In the genomic region with DNA sequence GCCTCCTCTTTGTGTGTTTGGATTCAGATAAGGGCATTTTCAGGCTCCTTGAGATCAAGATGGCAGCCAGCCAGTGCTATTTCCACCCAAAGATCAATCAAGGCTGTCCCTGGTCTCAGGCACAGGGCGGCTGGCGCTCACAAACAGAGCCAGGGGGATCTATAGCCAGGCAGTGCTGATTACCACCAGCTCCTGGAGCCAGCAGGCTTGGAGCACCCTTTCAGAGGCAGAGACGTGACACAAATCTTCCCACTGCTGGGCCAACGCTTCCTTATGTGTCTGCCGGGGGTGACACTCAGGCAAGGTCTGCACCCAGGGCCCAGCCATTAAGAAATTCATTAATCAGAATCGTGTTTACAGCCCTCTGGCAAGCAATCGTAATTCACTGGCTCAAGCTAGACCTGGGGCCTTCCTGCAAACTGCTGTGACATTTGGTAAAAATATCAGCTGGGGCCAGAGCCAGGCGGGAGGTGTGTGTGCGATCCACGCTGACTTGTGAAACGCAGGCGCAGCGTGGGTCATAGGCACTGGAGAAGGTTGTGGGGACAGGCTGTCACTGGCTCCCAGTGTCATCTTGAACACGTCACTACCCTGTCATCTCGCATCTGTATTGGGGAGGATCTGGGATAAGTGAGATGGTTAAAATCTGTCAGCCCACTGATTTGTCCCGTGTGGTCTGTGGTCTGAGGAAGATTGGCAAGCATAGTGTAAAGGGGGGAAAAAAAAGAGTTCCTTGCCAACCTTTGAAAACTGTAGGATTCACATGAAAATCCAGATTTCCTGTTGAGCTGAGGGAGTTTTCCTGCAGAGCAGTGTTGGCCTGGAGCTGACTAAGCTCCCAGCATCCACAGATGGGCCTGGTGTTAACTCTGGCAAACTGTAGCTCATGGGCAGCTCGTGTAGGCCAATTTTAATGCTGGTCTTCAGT, we compare ENCODE assay signal across 9 mouse cellular contexts. TPM values are rescaled to one million over a fixed set of nuclear protein-coding genes. Genes with fewer than 3 reads are reported as not detected.
A peak's percentile ranks its signal among the peaks of the same experiment; 100 is the strongest.
DNase-seq lines count a peak whose midpoint lies in the region; ATAC-seq and TF ChIP-seq lines count a peak whose summit lies in the region.
"Had no signal": no experiment of that assay in that cellular context is flagged by ENCODE, and none has a peak within 500 bp of the region (broad histone marks: within the 10 kb centered on the region; RNA-seq: fewer than 3 reads in every experiment).

No protein-coding gene starts in this region.

- no peak for ATAC-seq in intestine, embryonic 14.5 days (replicated peaks; ENCODE audit: low FRiP score, low TSS enrichment, low read depth)
- ATAC-seq in intestine, postnatal 0 days: no peak
- ATAC-seq in forebrain, embryonic 15.5 days (replicated peaks): peak; percentile 58
- no peak for ATAC-seq in hindbrain, embryonic 12.5 days (ENCODE audit: low FRiP score)
- ATAC-seq in limb, embryonic 15.5 days (ENCODE audit: insufficient number of reproducible peaks, low FRiP score, low TSS enrichment, low read depth): peak; percentile 77
- peak; percentile 43; the same call in 1 of the 2 replicates for ATAC-seq in stomach, embryonic 14.5 days (ENCODE audit: insufficient number of reproducible peaks, insufficient read depth, low FRiP score, low read depth)

- H3K9me3 ChIP-seq in intestine, embryonic 14.5 days (ENCODE audit: control insufficient read depth, low read length): no peaks in the 10 kb centered on the region
- no peaks in the 10 kb centered on the region for H3K9me3 ChIP-seq in intestine, postnatal 0 days (ENCODE audit: control insufficient read depth)
- H3K9me3 ChIP-seq in forebrain, embryonic 15.5 days: no peaks in the 10 kb centered on the region
- H3K9me3 ChIP-seq in hindbrain, embryonic 12.5 days (replicated peaks): no peaks in the 10 kb centered on the region
- no peaks in the 10 kb centered on the region for H3K9me3 ChIP-seq in limb, embryonic 15.5 days
- no peaks in the 10 kb centered on the region for H3K9me3 ChIP-seq in stomach, embryonic 14.5 days (ENCODE audit: control insufficient read depth, low read depth, low read length)

- no peaks in the 10 kb centered on the region for H3K27me3 ChIP-seq in intestine, embryonic 14.5 days (replicated peaks; ENCODE audit: control insufficient read depth, insufficient read depth, low read length)
- H3K27me3 ChIP-seq in intestine, postnatal 0 days (replicated peaks; ENCODE audit: control insufficient read depth, insufficient read depth, low read length): peaks cover 7% of the 10 kb centered on the region; the same call in 1 of the 2 replicates
- H3K27me3 ChIP-seq in forebrain, embryonic 15.5 days: 0 out of 2 replicates have a peak, but pooled peaks cover 4% of the 10 kb centered on the region
- peaks cover 22% of the 10 kb centered on the region for H3K27me3 ChIP-seq in hindbrain, embryonic 12.5 days
- H3K27me3 ChIP-seq in limb, embryonic 15.5 days: peaks cover 8% of the 10 kb centered on the region
- H3K27me3 ChIP-seq in stomach, embryonic 14.5 days (ENCODE audit: control insufficient read depth, insufficient read depth, low read length): no peaks in the 10 kb centered on the region

- no peak overlapping the region for H3K9ac ChIP-seq in intestine, embryonic 14.5 days (ENCODE audit: low read length)
- no peak overlapping the region for H3K9ac ChIP-seq in intestine, postnatal 0 days (ENCODE audit: low read depth, low read length)
- H3K9ac ChIP-seq in forebrain, embryonic 15.5 days (replicated peaks): no peak overlapping the region
- no peak overlapping the region for H3K9ac ChIP-seq in hindbrain, embryonic 12.5 days
- H3K9ac ChIP-seq in limb, embryonic 15.5 days: no peak overlapping the region
- no peak overlapping the region for H3K9ac ChIP-seq in stomach, embryonic 14.5 days (replicated peaks; ENCODE audit: low read depth, low read length)

- peak overlapping the region; percentile 9 for H3K27ac ChIP-seq in intestine, embryonic 14.5 days (ENCODE audit: low read depth)
- H3K27ac ChIP-seq in intestine, postnatal 0 days (ENCODE audit: low read depth, low read length): no peak overlapping the region
- peak overlapping the region; percentile 38 for H3K27ac ChIP-seq in forebrain, embryonic 15.5 days (replicated peaks)
- peak overlapping the region; percentile 64 for H3K27ac ChIP-seq in hindbrain, embryonic 12.5 days
- peak overlapping the region; percentile 82 for H3K27ac ChIP-seq in limb, embryonic 15.5 days
- H3K27ac ChIP-seq in stomach, embryonic 14.5 days (ENCODE audit: low read length): peak overlapping the region; percentile 81

- no peak for DNase-seq in intestine, embryonic 14.5 days (ENCODE audit: low spot score)
- no peak for DNase-seq in thymus, postnatal 0 days (ENCODE audit: low spot score)
- no peak for DNase-seq in right cerebral cortex, postnatal 4 days

- no peak for TF ChIP-seq CTCF in intestine, postnatal 0 days (IDR thresholded peaks at IDR 0.05; ENCODE audit: low read depth)

- WGBS in intestine, embryonic 14.5 days: 26% methylated on average over 17 of the region's 17 CpGs
- WGBS in intestine, postnatal 0 days: 52% methylated on average over 17 of the region's 17 CpGs
- 33% methylated on average over 17 of the region's 17 CpGs for WGBS in forebrain, embryonic 15.5 days
- 48% methylated on average over 17 of the region's 17 CpGs for WGBS in hindbrain, embryonic 12.5 days
- WGBS in limb, embryonic 15.5 days: 26% methylated on average over 17 of the region's 17 CpGs
- 24% methylated on average over 17 of the region's 17 CpGs for WGBS in stomach, embryonic 14.5 days

- H3K4me1 ChIP-seq in intestine, embryonic 14.5 days (replicated peaks; ENCODE audit: control insufficient read depth, insufficient read depth, low read length): peaks cover 32% of the 10 kb centered on the region
- no peaks in the 10 kb centered on the region for H3K4me1 ChIP-seq in intestine, postnatal 0 days (replicated peaks; ENCODE audit: control insufficient read depth, insufficient read depth, low read length)
- H3K4me1 ChIP-seq in forebrain, embryonic 15.5 days: peaks cover 37% of the 10 kb centered on the region
- H3K4me1 ChIP-seq in hindbrain, embryonic 12.5 days: peaks cover 61% of the 10 kb centered on the region
- H3K4me1 ChIP-seq in limb, embryonic 15.5 days: peaks cover 62% of the 10 kb centered on the region
- H3K4me1 ChIP-seq in stomach, embryonic 14.5 days (ENCODE audit: control insufficient read depth, insufficient read depth, low read length): peaks cover 27% of the 10 kb centered on the region

- H3K36me3 ChIP-seq in intestine, embryonic 14.5 days (ENCODE audit: control insufficient read depth, insufficient read depth, low read length): no peaks in the 10 kb centered on the region
- no peaks in the 10 kb centered on the region for H3K36me3 ChIP-seq in intestine, postnatal 0 days (ENCODE audit: control insufficient read depth, insufficient read depth)
- H3K36me3 ChIP-seq in forebrain, embryonic 15.5 days: no peaks in the 10 kb centered on the region
- no peaks in the 10 kb centered on the region for H3K36me3 ChIP-seq in hindbrain, embryonic 12.5 days
- H3K36me3 ChIP-seq in limb, embryonic 15.5 days: no peaks in the 10 kb centered on the region
- H3K36me3 ChIP-seq in stomach, embryonic 14.5 days (ENCODE audit: control insufficient read depth, insufficient read depth, low read length): no peaks in the 10 kb centered on the region

- no peak overlapping the region for H3K4me3 ChIP-seq in intestine, embryonic 14.5 days (ENCODE audit: low read depth, low read length)
- no peak overlapping the region for H3K4me3 ChIP-seq in intestine, postnatal 0 days (ENCODE audit: low read depth, low read length)
- no peak overlapping the region for H3K4me3 ChIP-seq in forebrain, embryonic 15.5 days
- H3K4me3 ChIP-seq in hindbrain, embryonic 12.5 days: no peak overlapping the region
- no peak overlapping the region for H3K4me3 ChIP-seq in limb, embryonic 15.5 days
- no peak overlapping the region for H3K4me3 ChIP-seq in stomach, embryonic 14.5 days (ENCODE audit: low read depth, low read length)
- H3K4me3 ChIP-seq: myocyte had no signal

- no peak overlapping the region for H3K4me2 ChIP-seq in intestine, embryonic 14.5 days (ENCODE audit: low read length)
- H3K4me2 ChIP-seq in intestine, postnatal 0 days (replicated peaks; ENCODE audit: low read depth): no peak overlapping the region
- no peak overlapping the region for H3K4me2 ChIP-seq in forebrain, embryonic 15.5 days (replicated peaks)
- H3K4me2 ChIP-seq in hindbrain, embryonic 12.5 days (replicated peaks): no peak overlapping the region
- H3K4me2 ChIP-seq in limb, embryonic 15.5 days: 0 out of 2 replicates have a peak overlapping the region, but pooled peaks have one; percentile 8
- no peak overlapping the region for H3K4me2 ChIP-seq in stomach, embryonic 14.5 days (replicated peaks; ENCODE audit: low read depth, low read length)

RNA-seq across cellular contexts. Expression of gene Tle3, which starts 56.5 kb away (rescaled TPM):
- polyA plus RNA-seq in intestine, embryonic 14.5 days (2014; fragmentation: Nextera tagmentation; extraction: Ambion mirVana): 23.3 and 25.0 TPM in 2 replicates
- 24.3 and 28.6 TPM in 2 replicates for polyA plus RNA-seq in intestine, postnatal 0 days (2015; fragmentation: Nextera tagmentation; extraction: Ambion mirVana)
- polyA plus RNA-seq in forebrain, embryonic 15.5 days (2015; fragmentation: Nextera tagmentation; extraction: Ambion mirVana): 39.9 and 40.9 TPM in 2 replicates
- 56.3 and 59.9 TPM in 2 replicates for polyA plus RNA-seq in hindbrain, embryonic 12.5 days (2016; fragmentation: Nextera tagmentation; extraction: Ambion mirVana)
- polyA plus RNA-seq in limb, embryonic 15.5 days (2015; fragmentation: Nextera tagmentation; extraction: Ambion mirVana): 38.0 and 42.9 TPM in 2 replicates
- 31.9 and 32.3 TPM in 2 replicates for polyA plus RNA-seq in stomach, embryonic 14.5 days (2014; fragmentation: Nextera tagmentation; extraction: Ambion mirVana)
- polyA plus RNA-seq in thymus, postnatal 0 days (2015; fragmentation: Nextera tagmentation; extraction: Ambion mirVana): 40.3 and 42.6 TPM in 2 replicates

Comparison
In these comparisons a context has a peak if more than half of its experiments do, and no peak if none do; other contexts are left out.
1. ATAC-seq: peak in forebrain, embryonic 15.5 days (single experiment), limb, embryonic 15.5 days (single experiment) and stomach, embryonic 14.5 days (single experiment); none in intestine, embryonic 14.5 days (single experiment), intestine, postnatal 0 days (single experiment) and hindbrain, embryonic 12.5 days (single experiment).